Mouse (Mus musculus) spleen, postnatal 36 days (tissue): ENCODE results near the gene Maff.
A peak's percentile ranks its signal among the peaks of the same experiment; 100 is the strongest.

Experiments
- DNase-seq, 2 experiments: peaks; one replicate each; pipeline ENCODE4 v3.0.0; 2022; ENCODE audit warnings: low spot score in 2 of 2, mixed read lengths in 1 of 2

Maff gene

GRCm38 (mm10) chr15:79360371-79360770 lies 13.9 kb downstream of the Maff start:
- no peak for DNase-seq

GRCm38 (mm10) chr15:79361023-79361422 lies 14.6 kb downstream of the Maff start:
- no peak for DNase-seq

- no peak for DNase-seq
Measured at GRCm38 (mm10) chr15:79364120-79364519, 17.7 kb downstream of the Maff start.

GRCm38 (mm10) chr15:79365068-79365467 lies 18.6 kb downstream of the Maff start:
- DNase-seq: no peak

- no peak for DNase-seq
Measured at GRCm38 (mm10) chr15:79366402-79366801, 20.0 kb downstream of the Maff start.

- no peak for DNase-seq
Measured at GRCm38 (mm10) chr15:79368313-79368811, 21.9 kb downstream of the Maff start.

GRCm38 (mm10) chr15:79368861-79369440 lies 22.5 kb downstream of the Maff start:
- no peak for DNase-seq

- no peak for DNase-seq
Measured at GRCm38 (mm10) chr15:79369452-79370280, 23.2 kb downstream of the Maff start.

- no peak for DNase-seq
Measured at GRCm38 (mm10) chr15:79370281-79370843, 23.9 kb downstream of the Maff start.

- no peak for DNase-seq
Measured at GRCm38 (mm10) chr15:79374760-79375159, 28.3 kb downstream of the Maff start.

GRCm38 (mm10) chr15:79377681-79378080 lies 31.3 kb downstream of the Maff start:
- no peak for DNase-seq

- DNase-seq: no peak
Measured at GRCm38 (mm10) chr15:79378608-79379007, 32.2 kb downstream of the Maff start.

GRCm38 (mm10) chr15:79379658-79380057 lies 33.2 kb downstream of the Maff start:
- DNase-seq: no peak

GRCm38 (mm10) chr15:79380468-79381444 lies 34.3 kb downstream of the Maff start:
- DNase-seq: peak; percentile 41 to 46

- DNase-seq: no peak
Measured at GRCm38 (mm10) chr15:79381644-79382043, 35.2 kb downstream of the Maff start.

- DNase-seq: no peak
Measured at GRCm38 (mm10) chr15:79387081-79387480, 40.7 kb downstream of the Maff start.

GRCm38 (mm10) chr15:79387611-79388010 lies 41.2 kb downstream of the Maff start:
- DNase-seq: no peak

- DNase-seq: no peak
Measured at GRCm38 (mm10) chr15:79388171-79388570, 41.8 kb downstream of the Maff start.

- no peak for DNase-seq
Measured at GRCm38 (mm10) chr15:79390434-79390833, 44.0 kb downstream of the Maff start.

GRCm38 (mm10) chr15:79391447-79392093 lies 45.1 kb downstream of the Maff start:
- DNase-seq: no peak

GRCm38 (mm10) chr15:79392527-79392926 lies 46.1 kb downstream of the Maff start:
- no peak for DNase-seq
